Mouse (Mus musculus) layer of hippocampus, adult 2 months (tissue): ENCODE measurements around the gene Esrrg. TPM values are rescaled to one million over a fixed set of nuclear protein-coding genes. Genes with fewer than 3 reads are reported as not detected.

Experiments used
- DNase-seq, 2 experiments: peaks; one replicate each; pipeline ENCODE4 v3.0.0; 2022; ENCODE audit warnings: low spot score in 2 of 2
- H3K27ac ChIP-seq: fragments of 200-600 bp; 2 replicates; pipeline ENCODE4 v1.8.1; 2022
- H3K4me3 ChIP-seq: fragments of 200-600 bp; 2 replicates; pipeline ENCODE4 v1.8.1; 2022; ENCODE audit warnings: mild to moderate bottlenecking
- CTCF ChIP-seq: fragments of 200-600 bp; conservative IDR thresholded peaks from 2 replicates; pipeline ENCODE4 v1.8.1; 2022; ENCODE audit warnings: antibody characterized with exemption, mild to moderate bottlenecking, moderate library complexity
- total RNA-seq, 2 experiments: library from RNA; stranded (reverse); gene quantifications; 2 replicates each; pipeline ENCODE4 v1.2.3; 2021

The Esrrg gene
- total RNA-seq, 2 experiments from 2014 or later = 10.9 to 12.6 TPM

- Histone ChIP-seq H3K4me3 (no peak overlapping the region), H3K27ac (no peak overlapping the region)
- no peak for DNase-seq
- no peak for TF ChIP-seq CTCF
These were observed 584.4 kb downstream of the Esrrg start for GRCm38 (mm10) chr1:188192971-188193370.

DNA sequence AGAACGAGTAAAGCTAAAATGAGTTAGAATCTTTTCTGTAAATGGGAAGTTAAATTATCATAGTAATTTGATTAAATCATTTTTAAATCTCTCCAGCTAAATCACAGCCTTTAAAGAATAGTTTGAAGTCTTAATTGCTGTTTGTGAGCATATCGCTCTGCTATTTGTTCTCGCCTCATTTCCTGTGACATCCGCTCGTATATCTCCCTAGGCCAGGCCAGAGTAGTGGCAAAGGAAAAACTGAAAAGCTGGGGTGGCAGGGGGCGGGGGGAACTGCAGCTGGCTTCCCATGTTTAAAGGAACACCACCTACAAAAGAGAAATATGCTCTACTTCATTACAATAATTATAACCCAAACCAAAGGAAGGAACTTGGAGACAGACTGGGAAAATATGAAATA is 598.8 kb downstream of the Esrrg start:
- no peak overlapping the region for H3K27ac ChIP-seq
- no peak for DNase-seq
- no peak overlapping the region for H3K4me3 ChIP-seq
- no peak for TF ChIP-seq CTCF

- no peak overlapping the region for H3K27ac ChIP-seq
- TF ChIP-seq CTCF = no peak
- no peak overlapping the region for H3K4me3 ChIP-seq
- no peak for DNase-seq
These were observed 600.4 kb downstream of the Esrrg start for GRCm38 (mm10) chr1:188209025-188209424.

DNA sequence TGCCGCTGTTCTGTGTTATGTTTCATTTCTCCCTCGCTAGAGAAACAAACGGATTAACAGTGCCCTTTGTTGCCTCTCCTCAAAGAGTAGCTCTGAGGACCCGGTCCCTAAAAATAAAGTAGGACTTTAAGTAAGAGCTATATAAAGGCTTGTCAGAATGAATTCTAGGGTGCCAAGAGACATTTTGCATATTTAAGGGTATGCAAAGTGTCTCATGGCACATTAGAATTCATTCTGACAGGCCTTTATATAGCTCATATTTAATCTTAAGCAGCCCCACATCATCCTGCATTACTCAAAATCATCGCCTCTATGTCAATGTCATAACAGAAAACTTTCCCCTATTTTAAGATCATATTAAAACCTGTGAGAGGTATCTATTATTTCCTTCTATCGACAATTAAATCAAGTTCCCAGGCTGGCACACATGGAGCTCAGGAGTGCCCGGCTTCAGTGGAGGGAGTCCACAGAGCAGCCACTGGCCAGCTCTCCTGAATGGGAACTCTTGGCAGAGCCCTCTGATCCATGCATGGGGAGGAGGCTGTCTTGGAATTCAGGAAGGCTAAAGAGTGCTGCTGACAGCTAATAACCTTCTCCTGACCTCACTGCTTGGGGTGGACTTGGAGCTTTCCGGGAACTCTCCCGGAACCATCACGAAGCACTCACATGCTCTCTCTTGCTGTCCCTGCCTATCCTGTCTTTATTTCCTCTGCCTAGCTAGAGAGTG is 606.5 kb downstream of the Esrrg start:
- Histone ChIP-seq H3K4me3 (no peak overlapping the region), H3K27ac (no peak overlapping the region)
- no peak for DNase-seq
- no peak for TF ChIP-seq CTCF

- Histone ChIP-seq H3K4me3 (no peak overlapping the region), H3K27ac (no peak overlapping the region)
- DNase-seq = peak in 1 of 2 experiments; percentile 3
- no peak for TF ChIP-seq CTCF
These were observed 612.7 kb downstream of the Esrrg start for GRCm38 (mm10) chr1:188221226-188221792.

DNA sequence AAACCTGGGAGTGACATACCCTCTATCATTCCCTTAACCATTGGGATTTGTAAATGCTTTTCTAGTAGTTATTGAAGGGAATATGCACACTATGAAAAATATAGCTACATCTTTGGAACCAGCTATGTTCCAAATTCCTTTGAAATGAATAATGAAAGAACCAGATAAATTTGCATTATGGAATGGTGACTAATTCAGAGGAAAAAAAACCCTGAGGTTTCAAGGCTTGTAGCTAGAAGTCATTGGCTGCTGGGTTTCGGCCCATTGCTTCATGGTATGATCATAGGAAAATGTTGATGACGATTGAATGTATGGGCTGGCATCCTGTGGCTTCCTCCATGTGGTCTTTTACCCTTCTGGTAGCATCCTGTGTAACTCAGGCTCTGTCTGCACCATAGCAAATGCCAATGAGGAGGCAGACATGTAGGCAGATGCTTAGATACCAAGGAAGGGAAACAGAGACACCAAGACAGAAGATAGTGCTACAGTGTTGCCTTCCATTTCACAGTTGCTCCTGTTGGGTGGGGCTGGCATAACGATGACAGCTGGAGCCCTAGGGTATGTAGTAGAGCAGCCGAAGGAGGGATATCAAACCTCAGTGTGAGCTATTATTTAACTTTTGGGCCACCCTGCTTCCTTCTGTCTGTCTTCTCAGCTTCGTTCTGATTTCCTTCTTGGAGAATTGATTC is 624.6 kb downstream of the Esrrg start:
- Histone ChIP-seq H3K27ac (no peak overlapping the region), H3K4me3 (no peak overlapping the region)
- DNase-seq = no peak
- TF ChIP-seq CTCF = no peak

DNA sequence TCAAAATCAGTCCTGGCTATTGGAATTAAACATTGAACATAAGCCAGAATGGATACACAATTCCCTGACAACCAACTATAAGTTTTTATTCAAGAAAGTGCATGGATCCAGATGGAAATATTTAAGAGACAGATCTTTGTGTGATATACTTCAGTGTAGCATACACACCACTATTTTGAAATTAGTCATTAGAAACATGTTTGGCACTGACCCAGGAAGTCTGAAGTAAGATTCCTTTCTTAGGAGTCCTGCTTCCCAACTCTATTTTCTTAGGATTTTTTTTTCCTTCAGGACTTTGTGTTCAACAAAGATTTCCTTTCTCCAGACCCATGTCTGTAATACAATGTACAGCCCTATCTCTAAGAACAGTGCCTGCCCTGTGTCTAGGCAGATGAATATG is 630.0 kb downstream of the Esrrg start:
- Histone ChIP-seq H3K4me3 (no peak overlapping the region), H3K27ac (no peak overlapping the region)
- DNase-seq = no peak
- TF ChIP-seq CTCF = no peak

DNA sequence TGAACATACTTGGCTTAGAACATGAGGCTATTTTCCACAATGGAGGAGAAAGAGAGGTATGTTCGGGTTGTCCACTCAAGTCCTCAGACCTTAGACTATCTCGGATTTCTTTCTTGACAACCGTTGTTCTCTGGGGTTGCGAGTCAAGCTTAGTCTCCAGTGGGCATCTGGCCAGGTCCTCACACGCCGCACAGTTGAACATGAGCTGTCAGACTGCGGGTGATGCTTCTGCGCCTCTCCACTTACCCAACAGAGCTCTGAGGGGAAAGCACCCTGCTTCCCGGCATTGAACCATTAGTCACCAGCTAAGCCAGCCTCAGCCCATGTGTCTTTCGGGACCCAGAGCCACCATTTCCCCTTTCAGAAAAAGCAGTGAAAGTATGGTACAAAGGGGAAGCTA is 633.2 kb downstream of the Esrrg start:
- TF ChIP-seq CTCF = no peak
- H3K4me3 ChIP-seq = no peak overlapping the region
- no peak for DNase-seq
- H3K27ac ChIP-seq = no peak overlapping the region

DNA sequence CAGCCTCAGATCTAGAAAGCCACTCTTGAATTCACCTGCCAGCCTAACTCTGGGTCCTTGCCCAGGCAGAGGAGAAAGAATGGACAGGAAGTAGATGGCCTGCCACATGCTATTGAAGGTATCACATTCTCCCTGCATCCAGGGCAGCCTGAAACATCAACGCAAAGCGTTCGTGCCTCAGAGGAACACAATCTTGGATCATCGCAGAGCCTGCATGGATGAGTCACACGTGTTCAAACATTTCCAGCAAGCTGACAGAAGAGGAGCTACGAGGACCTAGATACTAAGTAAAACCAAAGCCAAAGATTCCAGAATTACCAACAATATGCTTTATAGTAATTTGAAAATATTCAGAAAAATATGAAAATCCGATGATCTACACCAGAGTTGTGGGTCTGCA is 648.9 kb downstream of the Esrrg start:
- no peak for TF ChIP-seq CTCF
- Histone ChIP-seq H3K4me3 (no peak overlapping the region), H3K27ac (no peak overlapping the region)
- DNase-seq = peak in 1 of 2 experiments; percentile 12

DNA sequence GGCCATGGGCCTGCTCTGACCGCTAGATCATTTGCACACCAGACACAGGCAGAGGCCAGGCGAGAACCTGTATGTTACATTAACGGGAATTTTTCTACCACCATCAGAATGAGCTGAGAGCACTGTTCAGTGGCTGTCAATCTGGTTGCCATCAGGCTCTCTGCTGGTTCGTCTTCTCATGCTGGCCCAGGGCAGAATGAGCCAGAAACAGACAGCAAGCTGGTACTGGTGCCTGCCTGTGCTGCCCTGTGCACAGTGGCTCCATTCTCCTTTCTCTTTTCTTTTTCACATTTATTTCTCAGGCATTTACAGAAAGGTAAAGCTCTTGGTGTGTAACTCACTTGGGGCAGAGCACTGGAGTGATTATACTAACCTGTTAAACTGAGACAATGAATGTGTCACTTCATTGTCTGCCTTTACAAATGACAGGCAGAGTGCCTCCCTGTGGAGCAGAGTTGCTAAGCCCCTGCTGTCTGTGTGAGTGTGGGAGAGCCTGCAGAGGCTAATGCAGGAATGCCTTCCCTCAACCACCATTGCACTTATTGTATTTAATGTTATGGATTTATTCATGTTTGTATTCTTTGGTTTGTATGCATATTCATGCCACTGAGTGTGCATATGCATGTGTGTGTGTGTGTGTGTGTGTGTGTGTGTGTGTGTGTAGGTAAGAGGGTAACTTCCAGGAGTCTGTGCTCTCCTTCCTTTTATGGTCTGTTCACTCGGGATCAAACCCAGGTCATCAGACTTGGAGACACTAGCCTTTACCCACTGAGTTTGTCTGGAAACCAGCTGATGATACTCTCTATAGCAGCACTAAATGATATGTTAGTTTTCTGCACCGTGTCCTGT is 651.9 kb downstream of the Esrrg start:
- peak; percentile 36 for TF ChIP-seq CTCF
- DNase-seq = no peak
- H3K4me3 ChIP-seq = no peak overlapping the region
- H3K27ac ChIP-seq = no peak overlapping the region

DNA sequence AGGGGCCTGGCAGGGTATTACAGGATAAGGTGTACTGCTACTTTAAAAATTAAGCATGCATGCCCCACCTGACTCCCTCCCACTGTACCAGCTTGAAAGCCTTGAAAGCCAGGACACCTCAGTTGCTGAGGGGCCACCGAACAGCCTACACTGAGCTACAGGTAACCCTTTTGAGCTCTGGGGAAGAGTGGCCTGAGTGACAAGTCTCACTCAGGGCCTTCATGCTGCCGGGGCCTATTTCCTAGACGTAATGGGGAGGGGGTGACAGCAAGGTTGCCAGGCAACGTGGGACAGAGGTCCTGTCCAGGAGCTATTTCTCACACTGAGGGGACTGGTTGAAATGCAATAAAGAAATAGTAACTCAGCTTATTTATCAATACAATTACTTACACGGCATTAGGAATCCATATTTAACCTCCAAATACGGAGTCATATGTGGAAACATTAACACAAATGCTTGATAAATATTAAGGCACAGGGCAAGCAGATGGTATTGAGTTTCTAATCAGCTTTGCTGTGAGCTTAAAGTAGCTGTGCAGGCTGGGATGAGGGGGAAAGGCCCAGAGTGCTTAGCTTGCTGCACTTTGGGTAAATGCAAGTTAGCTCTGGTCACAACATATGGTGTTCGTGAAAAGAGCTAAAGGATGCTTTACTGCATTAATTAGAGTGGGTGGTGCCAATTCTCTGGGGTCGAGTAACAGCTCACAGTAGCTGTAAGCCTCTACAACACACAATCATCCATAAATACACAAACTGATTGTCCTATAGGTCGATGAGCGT is 653.5 kb downstream of the Esrrg start, which contains the start of gene Ush2a:
Gene Ush2a, plus strand, starts transcription at position 121 of the 780 bp plus-strand sequence.
- H3K4me3 ChIP-seq = no peak within 1 kb of the TSS
- no peak for TF ChIP-seq CTCF
- no peak for DNase-seq

More for the DNA sequence above, 653.5 kb downstream of the Esrrg start, which contains the start of gene Ush2a:
- H3K27ac ChIP-seq = no peak within 1 kb of the TSS
